Mouse (Mus musculus): ENCODE data around the gene Dclk2.

Dclk2 gene

GRCm38 (mm10) chr3:86754595-86755557 is 165.8 kb downstream of the Dclk2 start:
- DNase-seq, result no peak

GRCm38 (mm10) chr3:86754178-86754577 is 166.5 kb downstream of the Dclk2 start:
- no peak for DNase-seq

DNA sequence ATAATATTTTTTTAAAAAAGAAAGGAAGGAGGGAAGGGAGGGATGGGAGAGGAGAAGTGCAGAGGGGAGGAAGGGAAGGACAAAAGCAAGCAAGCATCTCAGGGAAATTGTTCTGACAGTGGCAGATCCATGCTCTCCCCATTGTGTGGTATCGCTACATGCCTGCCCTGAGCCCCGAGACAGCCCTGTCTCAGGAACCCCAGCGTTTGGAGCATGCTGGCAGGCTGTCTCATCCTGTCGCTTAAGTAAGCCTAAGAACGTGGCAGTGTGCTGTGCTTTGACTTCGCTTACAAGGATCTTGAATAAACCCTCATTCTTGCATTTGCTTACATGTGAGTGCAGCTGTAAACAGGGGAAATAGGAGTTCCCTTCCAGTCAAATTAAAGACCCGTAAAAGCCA is 170.0 kb downstream of the Dclk2 start:
- no peak for DNase-seq

DNA sequence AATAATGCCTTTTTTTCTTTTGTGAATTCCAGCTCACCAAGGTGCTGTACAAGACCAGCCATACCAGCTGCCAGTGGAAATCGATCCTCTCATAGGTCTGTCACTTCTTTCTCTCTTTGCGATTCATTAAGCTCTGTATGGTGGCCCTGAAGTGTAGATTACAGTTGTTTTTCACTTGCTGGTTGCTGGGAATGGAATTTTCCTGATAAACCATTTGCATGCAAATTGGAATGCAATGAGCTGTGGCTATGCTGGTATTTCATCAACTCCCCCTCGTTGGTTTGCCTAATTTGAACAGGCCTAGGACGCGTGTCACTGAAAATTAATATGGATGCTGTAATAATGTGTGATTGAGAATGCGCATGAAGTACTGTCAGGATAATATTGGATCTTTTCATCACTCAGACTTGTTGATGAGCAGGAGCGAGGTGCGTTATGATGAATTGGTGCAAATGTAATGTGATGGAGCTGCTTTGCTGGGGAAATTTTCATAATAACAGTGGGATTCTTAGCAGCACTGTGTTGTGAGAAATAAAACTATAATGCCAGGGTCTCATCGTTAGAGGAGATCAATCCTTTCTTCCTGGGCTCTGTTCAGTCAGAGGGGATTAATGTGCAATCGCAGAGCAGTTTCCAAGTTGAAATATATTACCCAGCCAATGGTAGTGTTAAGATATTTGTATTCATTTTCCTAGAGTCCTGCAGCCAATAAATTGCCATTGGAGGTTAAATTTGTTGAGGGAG is 174.7 kb downstream of the Dclk2 start:
- DNase-seq, result no peak

DNA sequence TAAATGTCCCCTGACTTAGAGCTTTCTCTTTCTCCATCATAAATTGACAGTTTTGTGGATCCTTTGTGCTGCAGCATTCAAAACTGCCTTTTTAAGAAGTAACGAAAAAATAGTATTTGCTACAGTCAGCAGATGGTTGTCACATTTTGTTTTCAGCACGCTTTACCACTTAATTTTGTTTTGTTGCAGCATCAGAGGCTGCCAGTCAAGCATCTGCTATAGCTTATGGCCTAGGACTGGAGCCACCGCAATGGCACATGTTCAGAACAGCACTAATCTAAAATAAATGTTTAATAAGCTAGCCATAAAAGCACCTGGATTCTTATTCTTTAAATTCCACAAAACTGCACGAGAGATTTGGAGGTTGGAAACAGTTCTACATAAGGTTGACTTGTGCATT is 175.3 kb downstream of the Dclk2 start:
- no peak for DNase-seq

GRCm38 (mm10) chr3:86739745-86740144 is 180.9 kb downstream of the Dclk2 start:
- no peak for DNase-seq

DNA sequence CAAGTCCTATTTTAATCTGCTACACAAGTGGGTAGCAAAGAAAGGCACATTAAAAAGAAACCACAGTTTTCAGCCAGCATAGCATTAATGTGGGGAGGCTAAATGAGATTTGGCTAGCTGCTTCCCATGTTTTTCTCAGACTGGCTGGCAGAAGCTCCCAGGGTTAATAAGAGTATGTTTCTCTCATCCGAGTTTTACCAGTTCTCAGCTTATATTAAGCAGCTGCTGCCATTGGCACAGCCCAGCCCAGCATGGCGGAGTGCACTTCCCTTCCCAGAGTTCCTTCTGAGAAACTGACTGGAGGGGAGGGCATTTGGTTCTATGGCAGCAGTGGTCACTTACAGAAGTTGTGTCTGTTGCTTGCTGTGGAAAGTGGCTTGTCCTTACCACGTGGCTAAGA is 181.8 kb downstream of the Dclk2 start:
- no peak for DNase-seq

Data from spleen, adult 18-20 months (tissue).